8 mouse cellular contexts compared by ENCODE assay signal in genomic region chr11:59847891-59848884, GRCm38 (mm10). TPM values are rescaled to one million over a fixed set of nuclear protein-coding genes. Genes with fewer than 3 reads are reported as not detected.
DNase-seq lines count a peak whose midpoint lies in the region; ATAC-seq and TF ChIP-seq lines count a peak whose summit lies in the region.

No protein-coding gene starts in this region.

- peak; percentile 78 for ATAC-seq in heart, embryonic 11.5 days (replicated peaks; ENCODE audit: insufficient number of reproducible peaks, low FRiP score, low TSS enrichment)
- peak; percentile 94 for ATAC-seq in kidney, embryonic 16.5 days (ENCODE audit: low FRiP score, low TSS enrichment)
- ATAC-seq in liver, embryonic 12.5 days: peak; percentile 80

- TF ChIP-seq CTCF in embryonic fibroblast, embryonic 13.5 days (IDR thresholded peaks at IDR 0.05; ENCODE audit: borderline replicate concordance, insufficient read depth, low read length): no peak

- 0% methylated on average over 69 of the region's 69 CpGs for WGBS in heart, embryonic 11.5 days (ENCODE audit: insufficient replicate concordance)
- WGBS in kidney, embryonic 16.5 days: under 1% methylated on average over 64 of the region's 69 CpGs
- under 1% methylated on average over 69 of the region's 69 CpGs for WGBS in liver, embryonic 12.5 days (ENCODE audit: insufficient replicate concordance)

- H3K36me3 ChIP-seq in heart, embryonic 11.5 days (ENCODE audit: control insufficient read depth, insufficient read depth, low read length): no peaks in the 10 kb centered on the region
- H3K36me3 ChIP-seq in kidney, embryonic 16.5 days (ENCODE audit: insufficient read depth, low read length): peaks cover 7% of the 10 kb centered on the region; the same call in 1 of the 2 replicates
- H3K36me3 ChIP-seq in liver, embryonic 12.5 days: peaks cover 16% of the 10 kb centered on the region
- H3K36me3 ChIP-seq in splenic B cell, adult 2 months (ENCODE audit: control insufficient read depth, insufficient read depth, low read length, poor library complexity, severe bottlenecking): no peaks in the 10 kb centered on the region; the same call in 1 of the 2 replicates

- no peaks in the 10 kb centered on the region for H3K9me3 ChIP-seq in heart, embryonic 11.5 days (replicated peaks; ENCODE audit: control insufficient read depth, low read length)
- H3K9me3 ChIP-seq in kidney, embryonic 16.5 days (ENCODE audit: low read length): no peaks in the 10 kb centered on the region
- no peaks in the 10 kb centered on the region for H3K9me3 ChIP-seq in liver, embryonic 12.5 days (replicated peaks)

- H3K27me3 ChIP-seq in heart, embryonic 11.5 days (ENCODE audit: control insufficient read depth, insufficient read depth, low read length): no peaks in the 10 kb centered on the region
- no peaks in the 10 kb centered on the region for H3K27me3 ChIP-seq in kidney, embryonic 16.5 days (ENCODE audit: insufficient read depth, low read length)
- H3K27me3 ChIP-seq in liver, embryonic 12.5 days (replicated peaks): no peaks in the 10 kb centered on the region
- no peaks in the 10 kb centered on the region for H3K27me3 ChIP-seq in splenic B cell, adult 2 months (ENCODE audit: control insufficient read depth, insufficient read depth, low read length, poor library complexity, severe bottlenecking)

- H3K4me1 ChIP-seq in embryonic fibroblast, embryonic 13.5 days (ENCODE audit: control insufficient read depth, insufficient read depth, low read length): peaks cover 2% of the 10 kb centered on the region; the same call in 1 of the 2 replicates
- H3K4me1 ChIP-seq in heart, embryonic 11.5 days (ENCODE audit: control insufficient read depth, insufficient read depth, low read length): peaks cover 6% of the 10 kb centered on the region; the same call in 1 of the 2 replicates
- H3K4me1 ChIP-seq in kidney, embryonic 16.5 days (ENCODE audit: insufficient read depth, low read length): peaks cover 15% of the 10 kb centered on the region
- H3K4me1 ChIP-seq in liver, embryonic 12.5 days: peaks cover 39% of the 10 kb centered on the region

- peak overlapping the region; percentile 93 for H3K9ac ChIP-seq in heart, embryonic 11.5 days (ENCODE audit: low read depth, low read length)
- H3K9ac ChIP-seq in kidney, embryonic 16.5 days (replicated peaks; ENCODE audit: low read length): peak overlapping the region; percentile 94
- peak overlapping the region; percentile 85 for H3K9ac ChIP-seq in liver, embryonic 12.5 days

- peak overlapping the region; percentile 58 for H3K27ac ChIP-seq in embryonic fibroblast, embryonic 13.5 days (ENCODE audit: insufficient read depth, low read length)
- H3K27ac ChIP-seq in heart, embryonic 11.5 days (ENCODE audit: low read depth, low read length): peak overlapping the region; percentile 91
- peak overlapping the region; percentile 89 for H3K27ac ChIP-seq in kidney, embryonic 16.5 days (ENCODE audit: low read length)
- H3K27ac ChIP-seq in liver, embryonic 12.5 days: peak overlapping the region; percentile 84

- H3K4me2 ChIP-seq in heart, embryonic 11.5 days: peak overlapping the region; percentile 82
- H3K4me2 ChIP-seq in kidney, embryonic 16.5 days (replicated peaks; ENCODE audit: low read depth, low read length): peak overlapping the region; percentile 58
- H3K4me2 ChIP-seq in liver, embryonic 12.5 days: peak overlapping the region; percentile 91

- peak; percentile 74 for TF ChIP-seq POLR2A in embryonic fibroblast, embryonic 13.5 days (IDR thresholded peaks at IDR 0.05; ENCODE audit: low read depth, low read length)

- peak; percentile 62 to 66 for DNase-seq in B cell, adult 2 months
- DNase-seq in brain, adult 2 months (ENCODE audit: low read depth, low spot score): peak; percentile 88
- peak; percentile 60 for DNase-seq in naive thymus-derived CD4-positive, alpha-beta T cell, adult 2 months (ENCODE audit: low read depth)
- peak; percentile 67 for DNase-seq in splenic B cell, adult 2 months (ENCODE audit: low read depth, low spot score)

- peak overlapping the region; percentile 82 for H3K4me3 ChIP-seq in embryonic fibroblast, embryonic 13.5 days (ENCODE audit: insufficient read depth, low read length)
- peak overlapping the region; percentile 83 for H3K4me3 ChIP-seq in heart, embryonic 11.5 days (ENCODE audit: low read depth, low read length)
- peak overlapping the region; percentile 76 for H3K4me3 ChIP-seq in kidney, embryonic 16.5 days (ENCODE audit: low read length)
- peak overlapping the region; percentile 76 for H3K4me3 ChIP-seq in liver, embryonic 12.5 days

RNA-seq across cellular contexts. Expression of gene Cops3, which starts 8.6 kb away (rescaled TPM):
- polyA plus RNA-seq in embryonic fibroblast, embryonic 13.5 days (2011; ENCODE audit: insufficient read length, low read depth, missing spikeins): 118 and 141 TPM in 2 replicates
- 168 and 181 TPM in 2 replicates for polyA plus RNA-seq in heart, embryonic 11.5 days (2014; fragmentation: Nextera tagmentation; extraction: Ambion mirVana)
- polyA plus RNA-seq in kidney, embryonic 16.5 days (2015; fragmentation: Nextera tagmentation; extraction: Ambion mirVana): 215 and 224 TPM in 2 replicates
- polyA plus RNA-seq in liver, embryonic 12.5 days (2016; fragmentation: Nextera tagmentation; extraction: Ambion mirVana): 141 and 149 TPM in 2 replicates

RNA-seq across cellular contexts. Expression of gene Nt5m, which starts 8.9 kb away (rescaled TPM):
- 13.1 and 15.3 TPM in 2 replicates for polyA plus RNA-seq in embryonic fibroblast, embryonic 13.5 days (2011; ENCODE audit: insufficient read length, low read depth, missing spikeins)
- 31.7 and 36.5 TPM in 2 replicates for polyA plus RNA-seq in heart, embryonic 11.5 days (2014; fragmentation: Nextera tagmentation; extraction: Ambion mirVana)
- 44.4 and 46.3 TPM in 2 replicates for polyA plus RNA-seq in kidney, embryonic 16.5 days (2015; fragmentation: Nextera tagmentation; extraction: Ambion mirVana)
- polyA plus RNA-seq in liver, embryonic 12.5 days (2016; fragmentation: Nextera tagmentation; extraction: Ambion mirVana): 16.4 and 18.6 TPM in 2 replicates

RNA-seq across cellular contexts. Expression of gene Flcn, which starts 38.4 kb away (rescaled TPM):
- 18.4 and 21.4 TPM in 2 replicates for polyA plus RNA-seq in embryonic fibroblast, embryonic 13.5 days (2011; ENCODE audit: insufficient read length, low read depth, missing spikeins)
- 21.4 and 22.6 TPM in 2 replicates for polyA plus RNA-seq in heart, embryonic 11.5 days (2014; fragmentation: Nextera tagmentation; extraction: Ambion mirVana)
- 37.7 and 41.5 TPM in 2 replicates for polyA plus RNA-seq in kidney, embryonic 16.5 days (2015; fragmentation: Nextera tagmentation; extraction: Ambion mirVana)
- polyA plus RNA-seq in liver, embryonic 12.5 days (2016; fragmentation: Nextera tagmentation; extraction: Ambion mirVana): 15.9 and 19.8 TPM in 2 replicates

Comparison
In these comparisons a context has a peak if more than half of its experiments do, and no peak if none do; other contexts are left out.
1. Peak in every context shown above with its lines: DNase-seq, ATAC-seq, H3K4me3 ChIP-seq and H3K27ac ChIP-seq.